Mouse (Mus musculus) stomach, embryonic 16.5 days (tissue): ENCODE measurements around the gene 4921504E06Rik. TPM values are rescaled to one million over a fixed set of nuclear protein-coding genes. Genes with fewer than 3 reads are reported as not detected.

Source experiments
- ATAC-seq: fragments of 200-750 bp; cut with Nextera tagmentation; 2 replicates; pipeline ENCODE4 v1.8.0; 2017; ENCODE audit warnings: moderate number of reproducible peaks, moderate TSS enrichment; ENCODE audit not compliant: insufficient read depth, low FRiP score
- H3K27ac ChIP-seq: fragments of 300-500 bp; sonication (generic); 2 replicates; pipeline ENCODE4 v1.5.1; 2014; ENCODE audit warnings: low read length
- H3K27me3 ChIP-seq: fragments of 300-500 bp; sonication (generic); 2 replicates; pipeline ENCODE4 v1.6.1; 2014; ENCODE audit warnings: low read length, control low read depth, mixed read lengths; ENCODE audit not compliant: control insufficient read depth, insufficient read depth
- H3K36me3 ChIP-seq: fragments of 300-500 bp; sonication (generic); 2 replicates; pipeline ENCODE4 v1.6.1; 2014; ENCODE audit warnings: low read length; ENCODE audit not compliant: control insufficient read depth, insufficient read depth
- H3K4me1 ChIP-seq: fragments of 300-500 bp; sonication (generic); 2 replicates; pipeline ENCODE4 v1.6.1; 2014; ENCODE audit warnings: low read length, control low read depth, mixed read lengths; ENCODE audit not compliant: control insufficient read depth, insufficient read depth
- H3K4me2 ChIP-seq: fragments of 300-500 bp; sonication (generic); 2 replicates; pipeline ENCODE4 v1.6.1; 2014; ENCODE audit warnings: low read depth, low read length, mixed read lengths
- H3K4me3 ChIP-seq: fragments of 300-500 bp; sonication (generic); replicated peaks from 2 replicates; pipeline ENCODE4 v1.5.1; 2014; ENCODE audit warnings: mild to moderate bottlenecking, low read length
- H3K9ac ChIP-seq: fragments of 300-500 bp; sonication (generic); 2 replicates; pipeline ENCODE4 v1.6.1; 2014; ENCODE audit warnings: low read length
- H3K9me3 ChIP-seq: fragments of 300-500 bp; sonication (generic); replicated peaks from 2 replicates; pipeline ENCODE4 v1.6.1; 2016; ENCODE audit warnings: low read length, control low read depth; ENCODE audit not compliant: control insufficient read depth
- WGBS: fragments of 180-500 bp; shearing (Covaris S2); extraction: QIAGEN DNeasy Blood & Tissue Kit; methylation state at CpG from one replicate; pipeline ENCODE4 v1.1.7; 2014; 5-methylcytosine and 5-hydroxymethylcytosine counted together
- polyA plus RNA-seq: library from polyadenylated mRNA; unstranded; fragments of >200 nt; fragmentation: Nextera tagmentation; extraction: Ambion mirVana; gene quantifications from 2 replicates; pipeline ENCODE4 v1.2.1, GENCODE M21; 2015

4921504E06Rik gene
- 0.15 TPM in 1 of 2 replicates, not detected in the other for polyA plus RNA-seq

- ATAC-seq = peak; percentile 85
- no peaks in the 10 kb centered on the region for H3K36me3 ChIP-seq
- peak within 1 kb of the TSS; percentile 61 for H3K9ac ChIP-seq
- H3K4me2 ChIP-seq = peak within 1 kb of the TSS; percentile 73
- under 1% methylated on average over 26 of the region's 27 CpGs for whole genome bisulfite sequencing
- H3K27ac ChIP-seq = peak within 1 kb of the TSS; percentile 64; the same call in 1 of the 2 replicates
- H3K4me3 ChIP-seq = peak within 1 kb of the TSS; percentile 49
- H3K9me3 ChIP-seq = no peaks in the 10 kb centered on the region
- H3K4me1 ChIP-seq = peaks cover 5% of the 10 kb centered on the region
- no peaks in the 10 kb centered on the region for H3K27me3 ChIP-seq
These were observed at the start of gene 4921504E06Rik for GRCm38 (mm10) chr2:19553821-19554592. Gene 4921504E06Rik, minus strand, starts transcription at chr2:19553914.

GRCm38 (mm10) chr2:19601386-19601925 lies 47.7 kb upstream of the 4921504E06Rik start:
- H3K9me3 ChIP-seq = no peaks in the 10 kb centered on the region
- no peak overlapping the region for H3K4me2 ChIP-seq
- no peaks in the 10 kb centered on the region for H3K4me1 ChIP-seq
- H3K4me3 ChIP-seq = no peak overlapping the region
- H3K27ac ChIP-seq = no peak overlapping the region
- no peak overlapping the region for H3K9ac ChIP-seq
- no peaks in the 10 kb centered on the region for H3K36me3 ChIP-seq
- WGBS = 71% methylated on average over 3 of the region's 3 CpGs
- no peak for ATAC-seq
- H3K27me3 ChIP-seq = no peaks in the 10 kb centered on the region

GRCm38 (mm10) chr2:19600860-19601259 lies 47.1 kb upstream of the 4921504E06Rik start:
- H3K9me3 ChIP-seq = no peaks in the 10 kb centered on the region
- no peak for ATAC-seq
- H3K27me3 ChIP-seq = no peaks in the 10 kb centered on the region
- H3K9ac ChIP-seq = no peak overlapping the region
- no peaks in the 10 kb centered on the region for H3K4me1 ChIP-seq
- H3K4me3 ChIP-seq = no peak overlapping the region
- H3K27ac ChIP-seq = no peak overlapping the region
- no peak overlapping the region for H3K4me2 ChIP-seq
- no peaks in the 10 kb centered on the region for H3K36me3 ChIP-seq
- WGBS = 86% methylated on average over 5 of the region's 5 CpGs

GRCm38 (mm10) chr2:19599801-19600200 lies 46.1 kb upstream of the 4921504E06Rik start:
- no peak overlapping the region for H3K9ac ChIP-seq
- no peaks in the 10 kb centered on the region for H3K36me3 ChIP-seq
- no peak for ATAC-seq
- WGBS = 80% methylated on average over 5 of the region's 5 CpGs
- no peaks in the 10 kb centered on the region for H3K4me1 ChIP-seq
- H3K4me2 ChIP-seq = no peak overlapping the region
- H3K4me3 ChIP-seq = no peak overlapping the region
- H3K27ac ChIP-seq = no peak overlapping the region
- H3K27me3 ChIP-seq = no peaks in the 10 kb centered on the region
- no peaks in the 10 kb centered on the region for H3K9me3 ChIP-seq

GRCm38 (mm10) chr2:19596988-19597387 lies 43.3 kb upstream of the 4921504E06Rik start:
- Histone ChIP-seq H3K4me2 (no peak overlapping the region), H3K9me3 (no peaks in the 10 kb centered on the region), H3K27ac (no peak overlapping the region), H3K4me3 (no peak overlapping the region), H3K4me1 (no peaks in the 10 kb centered on the region), H3K9ac (no peak overlapping the region), H3K36me3 (no peaks in the 10 kb centered on the region), H3K27me3 (no peaks in the 10 kb centered on the region)
- ATAC-seq = no peak

- ATAC-seq = no peak
- Histone ChIP-seq H3K9ac (no peak overlapping the region), H3K4me3 (no peak overlapping the region), H3K27ac (no peak overlapping the region), H3K36me3 (no peaks in the 10 kb centered on the region), H3K27me3 (no peaks in the 10 kb centered on the region), H3K4me2 (no peak overlapping the region), H3K9me3 (no peaks in the 10 kb centered on the region), H3K4me1 (no peaks in the 10 kb centered on the region)
- 65% methylated on average over 2 of the region's 2 CpGs for WGBS
These were observed 42.7 kb upstream of the 4921504E06Rik start for GRCm38 (mm10) chr2:19596426-19596825.

- H3K4me2 ChIP-seq = no peak overlapping the region
- no peaks in the 10 kb centered on the region for H3K9me3 ChIP-seq
- no peaks in the 10 kb centered on the region for H3K4me1 ChIP-seq
- H3K27ac ChIP-seq = no peak overlapping the region
- ATAC-seq = no peak
- 75% methylated on average over 7 of the region's 7 CpGs for WGBS
- H3K36me3 ChIP-seq = no peaks in the 10 kb centered on the region
- no peak overlapping the region for H3K9ac ChIP-seq
- H3K27me3 ChIP-seq = no peaks in the 10 kb centered on the region
- H3K4me3 ChIP-seq = no peak overlapping the region
These were observed 41.1 kb upstream of the 4921504E06Rik start for GRCm38 (mm10) chr2:19594856-19595255.

GRCm38 (mm10) chr2:19579846-19580245 lies 26.1 kb upstream of the 4921504E06Rik start:
- Histone ChIP-seq H3K9me3 (no peaks in the 10 kb centered on the region), H3K27ac (no peak overlapping the region; the same call in 1 of the 2 replicates), H3K4me1 (no peaks in the 10 kb centered on the region), H3K9ac (no peak overlapping the region), H3K27me3 (no peaks in the 10 kb centered on the region), H3K36me3 (no peaks in the 10 kb centered on the region), H3K4me2 (no peak overlapping the region), H3K4me3 (no peak overlapping the region)
- 75% methylated on average over 3 of the region's 3 CpGs for WGBS
- ATAC-seq = peak; percentile 37; the same call in 1 of the 2 replicates

GRCm38 (mm10) chr2:19579180-19579579 lies 25.5 kb upstream of the 4921504E06Rik start:
- Histone ChIP-seq H3K4me1 (no peaks in the 10 kb centered on the region), H3K9me3 (no peaks in the 10 kb centered on the region), H3K27ac (peak overlapping the region; percentile 20; the same call in 1 of the 2 replicates), H3K4me2 (no peak overlapping the region), H3K36me3 (no peaks in the 10 kb centered on the region), H3K27me3 (no peaks in the 10 kb centered on the region), H3K9ac (no peak overlapping the region), H3K4me3 (no peak overlapping the region)
- no peak for ATAC-seq
- 58% methylated on average over 6 of the region's 6 CpGs for WGBS
